Mouse (Mus musculus) forebrain, embryonic 16.5 days (tissue): Measurements from ENCODE around the gene Psg25. TPM values are rescaled to one million over a fixed set of nuclear protein-coding genes. Genes with fewer than 3 reads are reported as not detected.

Experiments used
- polyA plus RNA-seq: library from polyadenylated mRNA; unstranded; fragments of >200 nt; fragmentation: Nextera tagmentation; extraction: Ambion mirVana; gene quantifications from 2 replicates; pipeline ENCODE4 v1.2.1, GENCODE M21; 2015

The Psg25 gene
- polyA plus RNA-seq, 1 experiment from 2014 or later: not detected

Other genes starting within 250 kb of the Psg25 start
- not detected in 2 replicates for gene Psg18, start 177.3 kb downstream of the Psg25 start, polyA plus RNA-seq
- not detected in 2 replicates for gene Psg28, start 100.2 kb downstream of the Psg25 start, polyA plus RNA-seq
- gene Psg26, start 48.1 kb downstream of the Psg25 start, polyA plus RNA-seq: not detected in 2 replicates
- gene Psg27, start 35.0 kb upstream of the Psg25 start, polyA plus RNA-seq: not detected in 2 replicates
- gene Psg23, start 84.2 kb upstream of the Psg25 start, polyA plus RNA-seq: not detected in 2 replicates
- gene Psg21, start 124.5 kb upstream of the Psg25 start, polyA plus RNA-seq: not detected in 2 replicates
- gene Psg20, start 153.9 kb upstream of the Psg25 start, polyA plus RNA-seq: not detected in 2 replicates
- not detected in 2 replicates for gene Psg22, start 185.8 kb upstream of the Psg25 start, polyA plus RNA-seq